8 mouse cellular contexts compared by ENCODE assay signal in the genomic region with DNA sequence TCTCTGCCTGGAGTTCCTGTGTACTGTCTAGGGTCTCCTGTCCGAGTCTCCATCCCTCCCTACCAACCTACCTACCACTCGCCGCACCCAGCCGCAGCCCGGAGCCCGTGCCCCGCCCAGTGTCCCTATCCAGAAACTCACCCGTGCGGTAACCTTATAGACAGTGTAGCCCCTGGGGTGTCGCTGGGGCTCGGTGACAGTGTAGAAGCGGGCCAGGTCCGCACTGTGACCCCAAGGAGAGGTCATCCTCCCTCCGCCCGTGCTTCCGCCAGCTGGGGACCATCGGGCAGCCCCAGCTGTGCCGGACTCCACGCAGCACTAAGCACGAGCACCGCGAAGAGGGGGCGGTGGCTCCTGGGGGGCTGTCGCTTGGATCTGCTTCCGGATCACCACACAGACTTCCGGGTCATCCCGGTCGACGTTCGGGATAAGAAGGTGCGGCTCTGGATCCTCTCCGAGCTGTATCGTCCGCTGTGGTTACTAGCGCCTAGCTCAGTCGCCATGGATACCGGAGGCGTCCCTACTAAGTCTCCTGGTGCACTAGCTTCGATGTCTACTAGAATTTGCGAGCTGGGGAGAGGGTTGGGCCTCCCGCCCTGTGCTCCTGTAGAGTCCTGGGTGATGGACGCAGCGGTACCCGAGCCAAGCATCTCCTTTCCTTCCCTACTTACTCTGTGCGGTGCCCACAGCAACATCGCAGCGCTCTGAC. TPM values are rescaled to one million over a fixed set of nuclear protein-coding genes. Genes with fewer than 3 reads are reported as not detected.
DNase-seq lines count a peak whose midpoint lies in the region; ATAC-seq lines count a peak whose summit lies in the region.

A gene (minus strand): TSS at position 356 of the 709 bp plus-strand sequence.

- H3K27me3 ChIP-seq in intestine, embryonic 15.5 days (replicated peaks): no peaks in the 10 kb centered on the region

- H3K9ac ChIP-seq in intestine, embryonic 15.5 days: peak within 1 kb of the TSS; percentile 80

- intact Hi-C loops in left cerebral cortex, postnatal 25 days (cut with DNase I): no loop called here

- H3K36me3 ChIP-seq in intestine, embryonic 15.5 days: no peaks in the 10 kb centered on the region

- no peaks in the 10 kb centered on the region for H3K9me3 ChIP-seq in intestine, embryonic 15.5 days

- peaks cover 10% of the 10 kb centered on the region for H3K4me1 ChIP-seq in intestine, embryonic 15.5 days (replicated peaks)

- peak; percentile 95 for ATAC-seq in intestine, embryonic 15.5 days

- peak within 1 kb of the TSS; percentile 90 for H3K4me2 ChIP-seq in intestine, embryonic 15.5 days (replicated peaks)

- under 1% methylated on average over 47 of the region's 47 CpGs for WGBS in intestine, embryonic 15.5 days

- DNase-seq in adrenal gland, adult 18-20 months (ENCODE audit: low spot score in 2 of 2): peak; percentile 76 to 78
- DNase-seq in embryo, embryonic 11 days: peak; percentile 87
- peak; percentile 79 for DNase-seq in gastrocnemius, postnatal 25 days
- peak; percentile 83 to 90 for DNase-seq in left cerebral cortex, postnatal 25 days (ENCODE audit: low spot score in 2 of 2)
- DNase-seq in mesoderm, embryonic 11.5 days (ENCODE audit: low read depth, low spot score): peak; percentile 90
- peak; percentile 76 to 77 for DNase-seq in right cerebral cortex, postnatal 36 days (ENCODE audit: low spot score in 2 of 2)
- peak; percentile 73 to 81 for DNase-seq in urinary bladder, postnatal 4 days (ENCODE audit: low spot score in 2 of 2)

- H3K27ac ChIP-seq in intestine, embryonic 15.5 days: peak within 1 kb of the TSS; percentile 54

- H3K4me3 ChIP-seq in intestine, embryonic 15.5 days (replicated peaks): peak within 1 kb of the TSS; percentile 85

RNA-seq across cellular contexts. Expression of the gene that starts here (rescaled TPM):
- 10 to 100 TPM; 18.9 to 20.7 TPM for total RNA-seq in adrenal gland, adult 18-20 months (2021)
- total RNA-seq in gastrocnemius, postnatal 25 days (2021): 10 to 100 TPM; 11.2 to 14.8 TPM
- polyA plus RNA-seq in intestine, embryonic 15.5 days (2015; fragmentation: Nextera tagmentation; extraction: Ambion mirVana): 12.1 TPM in 2 replicates
- 100 to 1,000 TPM; 106 to 110 TPM for total RNA-seq in left cerebral cortex, postnatal 25 days (2021)

Comparison
In these comparisons a context has a peak if more than half of its experiments do, and no peak if none do; other contexts are left out.
1. Peak in every context shown above with its lines: DNase-seq, ATAC-seq, H3K4me3 ChIP-seq and H3K27ac ChIP-seq.
2. RNA of the gene that starts here (total RNA-seq): 106 to 110 TPM in left cerebral cortex, postnatal 25 days; 18.9 to 20.7 TPM in adrenal gland, adult 18-20 months and 11.2 to 14.8 TPM in gastrocnemius, postnatal 25 days; every median in the first group is over 4 times any median in the second.